Mouse (Mus musculus): ENCODE results near the gene Fam129a.

- no peak for TF ChIP-seq CTCF (IDR thresholded peaks at IDR 0.05; ENCODE audit: low read depth, low read length)
- no peak for TF ChIP-seq POLR2A (IDR thresholded peaks at IDR 0.05; ENCODE audit: insufficient read depth, low read length)
- no peak for TF ChIP-seq EP300 (IDR thresholded peaks at IDR 0.05; ENCODE audit: insufficient read depth, low read depth, low read length)
Measured at GRCm38 (mm10) chr1:151664384-151664783, 93.4 kb downstream of the Fam129a start.

Measured in ES-Bruce4 (cell line).